Mouse (Mus musculus) heart, embryonic 16.5 days (tissue): ENCODE measurements at regions not wholly inside any gene's neighbourhood (a gene's known extent, or its start where the extent isn't known, plus 50 kb on each side); places are given as distances from the start of the nearest gene placed in this dataset.

Source experiments
- ATAC-seq: fragments of 200-750 bp; cut with Nextera tagmentation; replicated peaks from 2 replicates; pipeline ENCODE4 v1.8.0; 2017; ENCODE audit warnings: moderate number of reproducible peaks; ENCODE audit not compliant: insufficient read depth, low FRiP score; ENCODE audit errors: extremely low read depth
- H3K27ac ChIP-seq: fragments of 300-500 bp; sonication (generic); 2 replicates; pipeline ENCODE4 v1.5.1; 2014; ENCODE audit warnings: mild to moderate bottlenecking, low read length, control low read depth, moderate library complexity
- H3K27me3 ChIP-seq: fragments of 300-500 bp; sonication (generic); 2 replicates; pipeline ENCODE4 v1.6.1; 2014; ENCODE audit warnings: low read length, mixed read lengths; ENCODE audit not compliant: control insufficient read depth, insufficient read depth
- H3K36me3 ChIP-seq: fragments of 300-500 bp; sonication (generic); 2 replicates; pipeline ENCODE4 v1.6.1; 2014; ENCODE audit not compliant: control insufficient read depth, insufficient read depth
- H3K4me1 ChIP-seq: fragments of 300-500 bp; sonication (generic); 2 replicates; pipeline ENCODE4 v1.6.1; 2014; ENCODE audit warnings: low read length, mixed read lengths; ENCODE audit not compliant: control insufficient read depth, insufficient read depth
- H3K4me2 ChIP-seq: fragments of 300-500 bp; sonication (generic); 2 replicates; pipeline ENCODE4 v1.6.1; 2014; ENCODE audit warnings: low read depth, mild to moderate bottlenecking, control low read depth, low read length
- H3K4me3 ChIP-seq: fragments of 300-500 bp; sonication (generic); 2 replicates; pipeline ENCODE4 v1.5.1; 2014; ENCODE audit warnings: mild to moderate bottlenecking, control low read depth, low read length
- H3K9ac ChIP-seq: fragments of 300-500 bp; sonication (generic); 2 replicates; pipeline ENCODE4 v1.6.1; 2014; ENCODE audit warnings: low read length, control low read depth
- H3K9me3 ChIP-seq: fragments of 300-500 bp; sonication (generic); replicated peaks from 2 replicates; pipeline ENCODE4 v1.6.1; 2016; ENCODE audit warnings: low read length; ENCODE audit not compliant: control insufficient read depth
- WGBS: fragments of 180-500 bp; shearing (Covaris S2); extraction: QIAGEN DNeasy Blood & Tissue Kit; methylation state at CpG from one replicate; pipeline ENCODE4 v1.1.7; 2014; 5-methylcytosine and 5-hydroxymethylcytosine counted together

GRCm38 (mm10) chr3:149379249-149379865 lies 389.0 kb upstream of the Adgrl2 start:
- no peaks in the 10 kb centered on the region for H3K36me3 ChIP-seq
- no peaks in the 10 kb centered on the region for H3K9me3 ChIP-seq
- no peaks in the 10 kb centered on the region for H3K27me3 ChIP-seq
- H3K4me2 ChIP-seq, result no peak overlapping the region
- H3K9ac ChIP-seq, result no peak overlapping the region
- ATAC-seq, result no peak
- H3K4me1 ChIP-seq, result peaks cover 15% of the 10 kb centered on the region
- no peak overlapping the region for H3K4me3 ChIP-seq
- WGBS, result 89% methylated on average over 3 of the region's 3 CpGs
- no peak overlapping the region for H3K27ac ChIP-seq

DNA sequence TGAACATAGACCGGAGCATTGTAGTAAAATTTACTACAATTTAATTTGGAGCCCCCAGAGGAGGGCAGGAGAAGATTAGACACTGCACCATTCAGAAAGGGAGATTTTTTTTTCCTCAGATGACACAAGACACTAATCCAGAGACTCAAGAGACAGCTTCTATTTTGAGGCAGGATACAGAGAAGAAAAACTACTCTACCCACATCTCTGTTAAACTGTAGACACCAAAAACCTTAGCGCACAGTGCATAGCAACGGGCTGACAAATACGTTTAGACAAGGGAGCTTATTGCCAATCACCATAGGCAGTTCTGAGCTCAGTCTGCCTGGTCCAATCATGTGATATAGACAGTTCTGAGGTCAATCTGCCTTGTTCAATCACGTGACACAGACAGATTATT lies 381.1 kb upstream of the Adgrl2 start:
- H3K36me3 ChIP-seq, result no peaks in the 10 kb centered on the region
- H3K9ac ChIP-seq, result no peak overlapping the region
- H3K4me2 ChIP-seq, result no peak overlapping the region
- peaks cover 8% of the 10 kb centered on the region for H3K4me1 ChIP-seq
- no peak for ATAC-seq
- H3K27me3 ChIP-seq, result no peaks in the 10 kb centered on the region
- no peak overlapping the region for H3K4me3 ChIP-seq
- 83% methylated on average over 5 of the region's 5 CpGs for WGBS
- no peak overlapping the region for H3K27ac ChIP-seq
- H3K9me3 ChIP-seq, result no peaks in the 10 kb centered on the region

DNA sequence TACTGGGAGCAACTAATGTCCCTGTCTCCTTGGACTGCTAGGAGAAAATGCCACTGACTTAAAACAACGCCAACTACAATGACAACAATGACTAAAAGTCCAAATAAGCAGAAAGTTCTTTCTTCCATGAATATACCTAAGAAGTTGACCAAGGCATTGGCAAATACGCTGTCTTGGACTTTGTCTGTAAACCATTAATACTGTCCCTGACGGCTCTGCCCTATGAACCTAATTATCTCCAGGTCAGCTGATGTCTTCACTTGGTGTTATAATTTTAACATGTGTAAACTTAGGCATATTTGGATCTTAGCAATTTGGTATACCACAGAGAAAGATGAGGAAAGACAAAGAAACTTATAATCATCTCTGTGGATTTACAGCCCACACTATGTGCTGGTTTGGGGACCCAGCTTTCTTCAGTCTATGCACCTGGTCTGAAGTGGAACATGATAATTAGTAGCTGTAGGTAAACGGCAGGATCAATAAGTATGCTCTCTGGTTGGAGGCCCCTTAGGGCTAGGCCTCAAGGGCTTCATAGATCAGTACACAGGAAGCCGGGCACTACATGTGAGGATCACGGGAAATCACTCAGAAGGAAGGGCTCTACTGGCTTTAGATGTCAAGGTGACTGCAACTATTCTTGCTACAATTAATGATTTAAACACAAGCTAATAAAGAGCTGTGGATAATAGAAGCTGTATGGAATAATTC lies 380.3 kb upstream of the Adgrl2 start:
- Histone ChIP-seq H3K36me3 (no peaks in the 10 kb centered on the region), H3K27me3 (no peaks in the 10 kb centered on the region), H3K4me1 (peaks cover 8% of the 10 kb centered on the region), H3K4me3 (no peak overlapping the region), H3K4me2 (no peak overlapping the region), H3K9ac (no peak overlapping the region), H3K9me3 (no peaks in the 10 kb centered on the region), H3K27ac (no peak overlapping the region)
- 89% methylated on average over 6 of the region's 6 CpGs for WGBS
- ATAC-seq, result no peak

DNA sequence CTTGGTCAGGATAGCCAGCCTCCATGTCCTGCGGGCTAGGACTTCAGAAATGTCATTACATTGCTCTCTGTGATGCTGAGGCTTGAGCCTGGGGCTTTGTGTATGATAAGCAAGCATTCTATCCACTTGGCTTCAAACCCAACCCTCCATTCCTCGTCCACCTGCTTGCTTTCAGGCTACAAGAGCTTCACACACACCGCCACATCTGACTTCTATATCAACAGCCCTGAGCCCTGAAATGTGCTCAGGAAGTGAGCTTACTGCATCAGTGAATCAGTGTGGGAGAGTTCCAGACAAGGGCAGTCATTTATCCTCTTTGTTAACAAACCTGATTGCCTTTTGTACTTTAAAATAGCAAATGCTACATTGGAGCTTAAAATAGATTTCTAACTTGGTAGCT lies 377.5 kb upstream of the Adgrl2 start:
- no peak; the same call in 1 of the 2 replicates for ATAC-seq
- Histone ChIP-seq H3K4me1 (peaks cover 10% of the 10 kb centered on the region), H3K4me3 (no peak overlapping the region), H3K36me3 (no peaks in the 10 kb centered on the region), H3K4me2 (no peak overlapping the region), H3K9ac (no peak overlapping the region), H3K27me3 (no peaks in the 10 kb centered on the region), H3K27ac (peak overlapping the region; percentile 6), H3K9me3 (no peaks in the 10 kb centered on the region)
- WGBS, result 32% methylated on average over 3 of the region's 3 CpGs

DNA sequence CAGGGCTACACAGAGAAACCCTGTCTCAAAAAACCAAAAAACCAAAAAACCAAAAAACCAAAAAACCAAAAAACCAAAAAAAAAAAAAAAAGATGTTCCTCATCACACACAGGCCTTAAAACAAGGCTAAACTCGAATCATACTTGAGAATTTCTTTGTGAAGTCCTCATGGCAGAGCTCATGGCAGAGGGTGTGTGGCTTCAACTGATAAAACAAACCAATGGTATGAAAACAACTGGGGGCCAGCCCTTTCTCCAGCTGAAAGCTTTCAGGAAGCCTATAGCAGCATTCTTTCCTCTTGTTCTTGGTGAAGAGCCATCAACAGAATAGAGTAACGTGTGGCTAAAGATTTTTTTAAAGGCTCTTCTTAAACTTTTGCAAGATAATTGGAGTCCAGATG lies 369.8 kb upstream of the Adgrl2 start:
- Histone ChIP-seq H3K27ac (no peak overlapping the region), H3K27me3 (no peaks in the 10 kb centered on the region), H3K9me3 (no peaks in the 10 kb centered on the region), H3K4me2 (no peak overlapping the region), H3K9ac (no peak overlapping the region), H3K4me1 (peaks cover 17% of the 10 kb centered on the region; the same call in 1 of the 2 replicates), H3K4me3 (no peak overlapping the region), H3K36me3 (no peaks in the 10 kb centered on the region)
- ATAC-seq, result no peak
- WGBS, result 44% methylated on average over 2 of the region's 2 CpGs

GRCm38 (mm10) chr3:149358570-149359193 lies 368.3 kb upstream of the Adgrl2 start:
- no peak for ATAC-seq
- 50% methylated on average over 6 of the region's 6 CpGs for WGBS
- H3K9me3 ChIP-seq, result no peaks in the 10 kb centered on the region
- H3K27me3 ChIP-seq, result no peaks in the 10 kb centered on the region
- H3K27ac ChIP-seq, result peak overlapping the region; percentile 66
- no peaks in the 10 kb centered on the region for H3K36me3 ChIP-seq
- H3K4me3 ChIP-seq, result no peak overlapping the region
- H3K4me1 ChIP-seq, result peaks cover 21% of the 10 kb centered on the region
- peak overlapping the region; percentile 6; the same call in 1 of the 2 replicates for H3K4me2 ChIP-seq
- no peak overlapping the region for H3K9ac ChIP-seq

GRCm38 (mm10) chr3:149357903-149358569 lies 367.7 kb upstream of the Adgrl2 start:
- Histone ChIP-seq H3K9me3 (no peaks in the 10 kb centered on the region), H3K36me3 (no peaks in the 10 kb centered on the region), H3K27me3 (no peaks in the 10 kb centered on the region), H3K27ac (no peak overlapping the region; the same call in 1 of the 2 replicates), H3K4me3 (no peak overlapping the region), H3K9ac (no peak overlapping the region), H3K4me2 (peak overlapping the region; percentile 6; the same call in 1 of the 2 replicates), H3K4me1 (peaks cover 26% of the 10 kb centered on the region)
- WGBS, result 62% methylated on average over 14 of the region's 14 CpGs
- no peak for ATAC-seq

DNA sequence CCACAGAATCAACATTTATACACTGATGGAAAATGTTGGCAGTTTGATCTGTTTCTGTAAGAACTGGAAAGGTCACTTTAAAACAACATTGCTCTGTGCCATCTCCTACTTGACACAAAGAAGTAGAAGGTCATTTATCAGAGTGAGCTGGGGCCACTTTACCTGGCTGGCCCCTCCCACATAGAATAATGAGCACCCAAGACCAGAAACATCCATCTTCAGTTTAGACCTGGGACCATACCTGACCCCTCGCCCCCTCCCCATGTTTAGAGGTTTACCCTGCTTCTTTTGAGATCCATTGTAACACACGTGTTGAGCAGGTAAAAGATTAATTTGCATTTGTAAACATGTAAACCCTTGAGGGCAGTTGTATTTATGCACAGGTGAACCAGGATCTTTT lies 366.8 kb upstream of the Adgrl2 start:
- Histone ChIP-seq H3K4me2 (no peak overlapping the region), H3K9ac (0 out of 2 replicates have a peak overlapping the region, but pooled peaks have one; percentile 9), H3K36me3 (no peaks in the 10 kb centered on the region), H3K27ac (no peak overlapping the region; the same call in 1 of the 2 replicates), H3K4me1 (peaks cover 26% of the 10 kb centered on the region), H3K9me3 (no peaks in the 10 kb centered on the region), H3K27me3 (no peaks in the 10 kb centered on the region), H3K4me3 (no peak overlapping the region)
- 72% methylated on average over 2 of the region's 2 CpGs for WGBS
- ATAC-seq, result no peak
